Mouse (Mus musculus): ENCODE data around the gene Scrn1. TPM values are rescaled to one million over a fixed set of nuclear protein-coding genes. Genes with fewer than 3 reads are reported as not detected.

Gene Scrn1
- total RNA-seq, 2 experiments from 2014 or later = not detected

Other genes with a start within 250 kb of the Scrn1 start
- gene Prr15, start 240.7 kb downstream of the Scrn1 start, total RNA-seq (2015; ENCODE audit: low replicate concordance) = not detected in 2 replicates
- not detected in 2 replicates for gene Prr15, start 240.7 kb downstream of the Scrn1 start, total RNA-seq (2017; ENCODE audit: low replicate concordance)
- not detected in 2 replicates for gene Wipf3, start 136.9 kb downstream of the Scrn1 start, total RNA-seq (2015; ENCODE audit: low replicate concordance)
- gene Wipf3, start 136.9 kb downstream of the Scrn1 start, total RNA-seq (2017; ENCODE audit: low replicate concordance) = not detected in 2 replicates
- 1.4 and 1.7 TPM in 2 replicates for gene Plekha8, start 28.6 kb upstream of the Scrn1 start, total RNA-seq (2015; ENCODE audit: low replicate concordance)
- 0.90 and 1.1 TPM in 2 replicates for gene Plekha8, start 28.6 kb upstream of the Scrn1 start, total RNA-seq (2017; ENCODE audit: low replicate concordance)
- gene Fkbp14, start 30.8 kb upstream of the Scrn1 start, total RNA-seq (2015; ENCODE audit: low replicate concordance) = not detected in 2 replicates
- 0.64 and 3.4 TPM in 2 replicates for gene Fkbp14, start 30.8 kb upstream of the Scrn1 start, total RNA-seq (2017; ENCODE audit: low replicate concordance)
- 13.7 and 23.1 TPM in 2 replicates for gene Mturn, start 115.1 kb upstream of the Scrn1 start, total RNA-seq (2015; ENCODE audit: low replicate concordance)
- 20.4 and 29.0 TPM in 2 replicates for gene Mturn, start 115.1 kb upstream of the Scrn1 start, total RNA-seq (2017; ENCODE audit: low replicate concordance)